Mouse (Mus musculus) ovary, postnatal 36 days (tissue): ENCODE measurements around the gene Srsf7.
"Not testable (repeated sequence)": the region's sequence is repeated elsewhere in the genome, so short reads cannot be mapped to it uniquely, and the experiment has no call there.

ENCODE experiments used
- DNase-seq: peaks from one replicate; pipeline ENCODE4 v3.0.0; 2022; ENCODE audit warnings: low spot score, mixed read lengths

The Srsf7 gene

DNA sequence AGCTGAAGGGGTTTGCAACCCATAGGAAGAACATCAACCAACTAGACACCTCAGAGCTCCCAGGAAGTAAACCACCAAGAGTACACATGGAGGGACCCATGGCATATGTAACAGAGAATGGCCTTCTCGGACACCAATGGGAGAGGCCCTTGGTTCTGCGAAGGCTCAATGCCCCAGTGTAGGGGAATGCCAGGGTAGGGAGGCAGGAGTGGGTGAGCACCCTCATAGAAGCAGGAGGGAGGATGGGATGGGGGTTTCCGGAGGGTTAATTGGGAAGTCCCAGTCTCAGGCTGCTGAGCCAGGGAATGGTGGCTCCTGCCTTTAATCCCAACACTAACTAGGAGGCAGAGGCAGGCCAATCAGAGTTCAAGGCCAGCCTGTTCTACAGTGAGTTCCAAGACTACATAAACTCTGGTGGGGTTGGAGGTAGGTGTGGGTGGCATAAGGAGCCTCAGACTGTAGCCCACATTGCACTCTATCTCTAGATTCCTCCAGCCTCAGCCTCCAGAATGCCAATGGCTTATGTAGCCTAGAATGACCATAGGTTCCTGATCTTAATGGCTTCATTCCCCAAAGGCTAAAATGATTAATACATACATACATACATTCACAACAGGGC lies 7.8 kb downstream of the Srsf7 start:
- DNase-seq: no peak

DNA sequence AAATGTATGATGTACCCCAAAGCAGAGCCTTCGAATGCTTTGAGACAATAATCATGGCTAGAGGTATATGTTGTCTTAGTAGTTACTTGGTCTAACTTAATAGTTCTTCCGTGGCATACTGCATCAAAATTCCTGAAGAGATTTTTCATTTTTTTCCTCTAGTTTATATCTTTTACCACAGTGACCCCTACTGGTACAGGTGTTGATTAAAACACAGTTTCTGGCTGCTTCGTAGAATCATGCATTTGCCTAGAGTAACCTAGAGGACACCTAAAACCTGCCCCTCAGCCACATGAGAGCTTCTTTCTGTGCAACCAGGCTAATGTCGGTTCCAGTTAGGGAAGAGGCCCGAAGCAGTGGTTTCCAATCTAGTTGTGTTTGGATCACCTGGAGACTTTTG lies 14.0 kb downstream of the Srsf7 start:
- DNase-seq: no peak

DNA sequence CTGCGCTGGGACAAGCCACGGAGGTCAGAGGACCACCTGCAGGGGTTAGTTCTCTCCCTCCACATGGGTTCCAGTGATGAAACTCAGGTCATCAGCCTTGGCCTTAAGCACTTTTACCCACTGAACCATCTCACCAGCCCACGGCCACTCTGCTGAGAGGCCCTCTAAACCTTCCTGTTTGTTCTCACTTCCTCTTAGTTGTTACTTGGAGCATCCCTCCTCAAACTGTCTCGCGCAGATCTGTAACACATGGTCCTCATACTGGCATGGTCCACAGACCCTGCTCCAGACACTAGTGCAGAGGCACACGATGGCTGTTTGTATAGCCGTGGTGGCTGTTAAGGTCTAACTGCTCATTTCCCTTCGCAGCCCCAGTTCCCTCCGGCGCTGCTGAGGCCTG lies 23.5 kb downstream of the Srsf7 start:
- no peak for DNase-seq

DNA sequence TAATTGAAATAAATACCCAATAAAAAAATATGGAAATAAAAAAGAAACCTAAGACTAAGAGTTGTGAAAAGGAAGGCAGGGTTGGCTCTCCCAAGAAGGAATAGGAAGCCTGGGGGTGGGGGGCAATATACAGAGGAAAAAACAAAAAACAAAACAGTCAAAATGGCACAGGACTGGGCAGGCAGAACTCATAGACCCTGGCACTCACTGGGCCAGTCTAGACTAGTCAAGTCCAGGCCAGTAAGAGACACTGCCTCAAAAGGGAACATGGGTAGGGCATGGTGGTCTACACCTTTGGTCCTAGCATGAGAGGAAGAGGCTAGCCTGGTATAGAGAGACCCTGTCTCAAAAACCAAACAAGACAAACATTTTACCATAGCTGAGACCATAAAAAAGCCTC lies 26.6 kb downstream of the Srsf7 start:
- no peak for DNase-seq

DNA sequence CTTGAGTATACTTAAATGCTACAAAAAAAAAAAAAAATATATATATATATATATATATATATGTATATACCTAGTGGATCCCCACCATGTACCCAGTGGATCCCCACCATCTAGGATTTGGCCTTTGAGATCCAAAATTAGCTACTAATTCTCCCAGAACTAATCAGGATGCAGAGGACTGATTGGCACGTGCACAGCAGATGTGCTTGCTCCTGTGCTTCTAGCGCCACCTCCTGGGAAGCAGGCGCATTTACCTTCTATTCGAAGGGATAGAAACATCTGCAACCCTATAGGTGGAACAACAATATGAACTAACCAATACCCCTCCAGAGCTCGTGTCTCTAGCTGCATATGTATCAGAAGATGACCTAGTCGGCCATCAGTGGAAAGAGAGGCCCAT lies 27.1 kb downstream of the Srsf7 start:
- peak; percentile 62 for DNase-seq

DNA sequence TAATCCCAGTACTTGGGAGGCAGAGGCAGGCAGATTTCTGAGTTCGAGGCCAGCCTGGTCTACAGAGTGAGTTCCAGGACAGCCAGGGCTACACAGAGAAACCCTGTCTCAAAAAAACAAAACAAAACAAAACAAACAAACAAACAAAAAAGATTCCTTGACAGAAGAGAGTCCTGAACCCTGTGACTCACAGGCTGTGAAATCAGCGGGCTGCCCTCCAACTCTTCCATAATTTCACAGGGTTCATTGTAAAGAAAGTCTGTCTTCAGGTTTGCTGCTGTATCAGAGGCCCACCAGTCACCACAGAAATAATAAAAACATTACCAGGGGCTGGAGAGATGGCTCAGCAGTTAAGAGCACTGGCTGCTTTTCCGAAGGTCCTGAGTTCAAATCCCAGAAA lies 28.3 kb downstream of the Srsf7 start:
- not testable (repeated sequence) for DNase-seq

DNA sequence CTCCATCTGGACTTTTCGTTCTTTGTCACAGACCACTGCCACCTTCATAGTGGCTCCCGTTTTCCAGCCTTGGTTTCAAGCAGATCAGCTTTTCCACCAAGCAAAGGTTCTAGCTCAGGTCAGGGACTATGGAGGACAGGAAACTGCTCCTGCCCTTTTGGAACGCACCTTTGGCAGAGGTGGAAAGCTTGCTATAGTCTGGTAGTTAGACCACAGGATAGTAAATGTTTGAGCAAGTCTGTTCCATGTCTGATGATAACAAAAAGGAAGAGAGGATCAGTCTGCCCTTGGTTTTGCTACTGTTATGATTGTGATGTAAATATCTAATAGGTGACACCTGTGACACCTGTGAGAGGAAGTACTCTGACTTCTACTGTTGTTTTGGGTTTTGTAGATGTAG lies 31.1 kb downstream of the Srsf7 start:
- no peak for DNase-seq

DNA sequence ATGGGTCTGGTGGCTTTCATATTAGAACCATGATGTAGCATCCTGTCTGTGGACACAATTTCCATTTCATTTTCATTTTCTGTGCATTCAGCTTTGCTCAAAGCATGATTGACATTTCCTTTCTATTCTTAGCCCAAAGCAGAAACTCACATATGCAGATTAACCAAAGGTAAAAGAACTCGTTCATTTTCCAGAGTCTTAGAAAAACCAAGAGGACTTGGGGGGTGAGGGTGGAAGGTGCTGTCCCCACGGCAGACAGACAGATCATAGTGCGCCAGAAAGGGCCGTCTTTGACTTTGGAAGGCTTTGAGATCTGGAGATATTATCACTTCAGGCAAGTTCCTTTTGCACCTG lies 31.7 kb downstream of the Srsf7 start:
- DNase-seq: no peak

DNA sequence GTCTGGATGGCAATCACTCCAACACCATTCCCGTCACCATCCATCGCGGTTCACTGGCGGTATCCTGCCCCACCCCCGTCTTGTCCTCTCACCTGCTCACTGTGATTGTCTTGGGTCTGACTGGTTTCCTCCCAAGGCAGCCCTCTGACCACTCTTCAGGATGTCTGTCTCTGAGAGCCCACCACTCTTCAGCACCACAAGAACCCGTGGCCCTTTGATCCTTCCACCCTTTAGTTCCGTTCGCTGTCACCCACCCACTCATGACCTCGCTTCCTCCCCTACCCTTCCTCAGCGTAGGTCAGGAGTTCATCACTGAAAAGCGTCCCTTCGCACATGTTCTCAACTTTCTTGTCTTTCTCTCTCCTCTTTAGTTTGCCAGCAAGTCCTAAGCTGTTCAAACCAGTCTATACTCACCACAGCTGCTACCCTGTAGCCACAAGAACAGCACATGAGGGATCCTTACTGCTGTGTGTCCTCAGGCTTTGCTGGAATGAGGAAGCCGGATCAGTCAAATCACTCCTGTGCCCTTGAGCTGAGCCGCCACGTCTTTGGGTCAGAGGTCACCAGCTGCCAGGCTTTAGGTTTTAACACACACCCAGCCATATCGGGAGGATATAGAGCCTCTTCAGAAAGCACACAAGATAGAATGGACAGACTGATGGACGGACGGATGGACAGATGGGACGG lies 32.3 kb downstream of the Srsf7 start:
- no peak for DNase-seq

DNA sequence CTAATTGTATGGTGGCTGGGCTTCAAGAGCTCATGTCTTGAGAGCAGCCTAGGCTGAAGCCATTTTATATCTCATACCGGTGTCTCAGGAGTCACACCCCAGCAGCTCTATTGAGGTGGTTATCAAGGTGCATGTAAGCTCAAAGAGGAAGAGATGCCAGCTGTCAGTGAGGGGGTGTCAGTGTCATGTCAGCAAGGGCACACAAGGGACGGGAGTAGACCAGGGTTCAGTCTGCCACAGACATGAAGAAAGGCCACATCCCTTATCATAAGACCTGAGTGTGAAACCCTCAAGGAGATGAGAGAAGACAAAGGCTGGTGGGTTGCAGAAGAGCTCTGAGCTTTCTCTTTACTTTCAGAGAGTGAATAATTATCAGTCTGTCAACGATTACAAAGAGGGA lies 33.0 kb downstream of the Srsf7 start:
- no peak for DNase-seq

DNA sequence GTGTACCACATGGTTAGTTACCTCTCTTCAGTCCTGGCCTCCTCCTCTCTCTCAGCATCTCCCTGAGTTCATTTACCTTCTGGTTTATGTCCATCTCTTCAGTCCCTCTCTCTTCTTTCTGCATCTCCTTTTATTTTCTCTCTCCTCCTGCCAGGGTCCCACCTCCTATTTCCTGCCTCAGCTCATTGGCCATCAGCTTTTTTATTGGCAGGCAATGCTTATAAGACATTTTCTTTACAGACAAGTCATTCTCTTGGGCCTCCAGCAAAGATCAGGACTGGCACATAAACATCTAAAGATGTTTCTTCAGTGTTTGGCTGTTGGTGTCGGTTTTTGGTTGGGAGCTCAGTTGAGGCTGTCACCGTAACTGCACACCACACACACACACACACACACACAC lies 33.4 kb downstream of the Srsf7 start:
- no peak for DNase-seq

DNA sequence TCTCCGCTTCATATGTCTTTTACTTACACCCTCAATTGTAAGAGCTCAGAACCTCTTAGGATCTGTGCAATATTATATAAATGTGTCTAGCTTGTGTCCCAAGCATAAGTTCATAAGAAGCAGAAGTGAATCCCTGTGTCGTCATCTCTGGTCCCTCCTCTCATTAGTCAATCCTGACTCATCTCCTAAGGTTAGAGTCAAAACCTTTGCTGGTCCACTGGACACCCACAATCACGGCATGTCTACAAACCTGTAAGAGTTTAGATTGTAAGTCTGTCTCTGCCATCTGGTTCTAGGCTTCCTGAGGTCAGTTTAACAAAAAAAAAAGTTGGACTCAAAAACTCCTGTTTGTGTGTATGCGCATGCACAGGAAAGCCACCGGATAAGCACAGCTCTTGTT lies 34.3 kb downstream of the Srsf7 start:
- DNase-seq: no peak

DNA sequence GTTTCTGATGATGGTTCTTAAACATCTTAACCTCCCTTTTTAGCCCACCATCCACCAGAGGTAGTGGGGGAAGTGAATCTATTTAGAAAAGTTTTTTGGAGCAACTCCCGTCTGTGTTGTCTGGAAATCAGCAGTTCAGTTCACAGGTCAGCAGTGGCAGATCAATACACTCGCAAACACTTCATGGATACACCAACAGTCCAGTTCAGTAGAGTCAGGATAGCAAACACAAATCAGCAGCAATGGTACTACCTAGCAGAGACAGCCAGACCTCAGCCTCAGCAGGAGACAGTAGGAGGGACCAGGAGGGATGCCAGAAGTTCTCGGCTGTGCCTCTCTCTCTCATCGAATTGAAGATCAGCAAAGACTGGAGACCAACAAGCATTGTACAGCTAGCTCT lies 35.2 kb downstream of the Srsf7 start:
- DNase-seq: no peak

DNA sequence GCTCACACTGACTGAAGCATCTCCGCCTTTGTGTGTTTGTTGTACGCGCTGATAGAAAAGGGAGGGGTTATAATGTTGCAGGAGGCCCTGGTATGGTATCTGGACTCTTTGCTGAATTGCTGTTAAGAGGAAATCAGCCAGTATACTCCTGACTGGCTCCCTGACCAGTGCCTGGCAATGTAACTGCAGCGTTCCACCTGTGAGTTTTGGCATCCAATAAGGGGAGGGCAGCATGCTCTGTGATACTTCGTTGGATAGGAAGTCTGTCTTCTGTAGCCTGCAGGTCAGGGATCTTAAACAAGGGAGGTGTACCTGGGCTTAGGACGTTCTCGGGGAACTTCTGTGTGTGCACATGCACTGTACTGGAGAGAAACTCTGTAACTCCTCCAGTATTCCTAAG lies 36.2 kb downstream of the Srsf7 start:
- no peak for DNase-seq

DNA sequence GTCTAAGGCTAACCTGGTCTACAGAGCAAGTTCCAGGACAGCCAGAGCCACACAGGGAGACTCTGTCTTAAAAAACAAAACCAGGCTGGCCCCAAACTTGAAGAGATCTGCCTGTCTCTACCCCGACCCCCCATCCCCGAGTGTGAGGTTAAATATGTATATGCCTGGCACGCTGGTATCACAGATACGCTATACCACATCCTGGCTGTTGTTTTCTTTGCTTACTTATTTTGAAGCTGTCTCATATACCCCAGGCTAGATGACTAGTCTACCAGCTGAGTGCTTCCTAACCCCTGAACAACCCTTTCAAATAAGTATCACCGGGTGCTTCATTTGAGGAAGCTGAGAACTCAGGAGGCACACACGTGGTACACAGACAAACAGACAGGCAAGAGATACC lies 37.3 kb downstream of the Srsf7 start:
- DNase-seq: no peak

DNA sequence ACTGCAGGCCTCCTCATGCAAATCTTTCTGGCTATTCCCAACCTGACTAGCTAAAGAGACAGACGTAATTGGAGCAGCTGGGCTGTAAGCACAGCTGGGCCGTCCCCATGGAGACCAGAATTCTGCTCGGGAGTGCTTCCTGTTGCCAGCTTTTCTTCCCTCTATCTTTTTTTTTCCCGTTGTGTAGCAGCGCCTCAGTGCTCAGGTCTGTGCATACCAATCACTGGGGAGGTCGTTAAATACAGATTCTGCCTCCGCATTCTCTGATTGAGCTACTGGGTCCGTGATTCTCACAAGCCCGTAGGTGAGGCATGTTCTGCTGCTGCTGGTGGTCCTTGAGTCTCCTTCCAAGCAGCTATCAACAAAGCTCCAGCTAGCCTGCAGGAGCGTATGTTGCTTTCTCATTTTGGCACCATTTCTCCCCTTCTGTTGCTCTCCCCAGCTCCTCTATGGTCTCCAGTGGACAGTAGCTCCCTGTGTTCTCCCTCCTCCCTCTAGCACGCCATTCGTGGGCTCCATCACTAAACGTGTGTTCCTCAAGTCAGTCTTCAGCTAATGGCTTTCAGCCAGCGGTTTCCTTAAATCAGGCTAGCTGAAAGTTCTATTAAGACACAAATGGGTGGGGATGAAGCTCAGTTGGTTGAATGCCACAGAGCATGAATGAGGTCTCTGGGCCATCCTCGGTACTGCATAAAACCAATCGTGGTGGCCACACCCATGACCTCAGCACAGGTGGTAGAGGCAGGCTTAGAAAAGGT lies 38.5 kb downstream of the Srsf7 start:
- DNase-seq: peak; percentile 32

DNA sequence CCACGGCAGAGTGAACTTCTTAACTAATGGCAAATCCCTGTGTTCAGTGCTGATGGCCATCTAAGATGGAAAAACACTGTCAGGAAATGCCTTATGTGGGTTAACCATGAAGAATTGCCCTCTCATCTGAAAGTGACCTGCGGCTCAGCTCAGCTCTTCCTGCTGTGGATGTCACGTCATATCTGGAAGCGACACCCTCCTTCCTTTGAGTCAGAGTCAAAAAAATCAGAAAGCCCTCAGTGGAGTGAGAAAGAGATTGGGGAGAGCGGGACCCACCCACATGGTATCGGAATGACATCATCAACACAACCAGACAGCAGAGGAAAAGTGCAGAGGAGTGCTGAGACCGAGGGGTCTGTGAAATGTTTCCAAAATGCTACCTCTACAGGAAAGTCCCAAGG lies 39.3 kb downstream of the Srsf7 start:
- no peak for DNase-seq

DNA sequence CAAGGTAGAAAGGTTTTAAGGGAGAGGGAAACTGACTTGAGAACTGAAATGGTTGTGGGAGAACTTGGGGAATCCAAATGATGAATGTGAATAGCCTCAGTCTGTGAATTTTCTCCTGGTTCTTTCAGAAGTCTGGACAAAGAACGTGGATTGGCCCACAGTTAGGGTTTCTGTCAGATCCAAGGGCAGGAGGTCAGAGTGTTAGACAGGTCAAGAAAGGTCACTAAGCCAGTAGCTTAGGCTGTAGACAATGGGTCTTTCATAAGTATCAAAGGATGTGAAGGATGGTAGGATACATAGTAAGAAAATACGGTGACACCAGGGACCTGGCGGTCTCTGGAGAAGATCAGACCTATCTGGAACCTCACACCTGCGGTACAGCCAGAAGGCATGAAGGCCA lies 39.7 kb downstream of the Srsf7 start:
- no peak for DNase-seq

DNA sequence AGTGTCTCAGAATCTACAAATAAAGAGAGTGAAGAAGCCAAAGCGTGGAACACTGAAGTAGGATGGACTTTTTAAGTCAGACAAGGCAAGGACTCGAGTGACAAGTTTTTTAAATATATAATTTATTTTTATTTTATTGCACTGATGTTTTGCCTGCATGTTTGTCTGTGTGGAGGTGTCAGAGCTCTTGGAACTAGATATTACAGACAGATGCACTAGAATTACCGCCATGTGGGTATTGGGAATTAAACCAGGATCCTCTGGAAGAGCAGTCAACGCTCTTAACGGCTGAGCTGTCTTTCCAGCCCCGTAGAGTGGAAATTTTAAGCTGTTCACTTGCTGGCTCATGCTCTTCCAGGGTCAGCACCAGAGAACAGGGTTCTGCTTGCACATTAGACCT lies 40.8 kb downstream of the Srsf7 start:
- no peak for DNase-seq

DNA sequence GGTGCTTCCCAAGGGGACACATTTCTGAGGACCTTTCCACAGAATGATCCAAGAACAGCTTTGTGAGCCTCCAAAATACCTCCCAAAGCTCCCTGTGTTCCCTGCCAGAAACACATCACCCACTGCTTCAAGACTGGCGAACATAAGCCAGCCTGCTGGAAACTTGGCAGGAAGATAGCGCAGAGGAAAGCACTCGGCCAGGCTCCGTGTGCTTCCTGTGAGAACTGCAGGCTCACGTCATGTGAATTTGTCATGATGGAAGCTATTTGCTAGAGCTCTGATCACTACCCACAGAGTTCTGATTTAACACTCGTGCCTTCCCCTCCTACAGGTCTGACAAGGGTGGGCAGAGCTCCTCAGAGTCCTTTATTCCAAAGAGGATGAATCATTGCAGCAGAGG lies 41.4 kb downstream of the Srsf7 start:
- DNase-seq: no peak

DNA sequence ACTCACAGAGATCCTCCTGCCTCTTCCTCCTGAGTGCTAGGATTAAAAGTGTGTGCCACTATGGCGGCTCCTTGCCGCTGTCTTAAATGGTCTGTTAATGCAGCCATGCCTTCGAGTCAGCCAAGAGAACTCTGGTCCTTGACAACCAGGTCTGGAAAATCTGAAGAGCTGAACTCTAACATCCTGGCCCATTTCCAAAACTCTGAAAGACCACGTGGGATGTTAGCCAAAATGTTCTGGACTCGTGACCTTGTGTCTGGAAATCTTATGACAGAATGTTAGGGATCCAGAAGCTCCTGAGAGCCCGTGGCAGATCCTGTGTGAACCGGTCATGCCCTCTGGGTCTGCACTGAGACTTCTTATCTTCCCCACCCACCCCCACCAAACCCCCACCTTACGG lies 43.1 kb downstream of the Srsf7 start:
- DNase-seq: no peak

DNA sequence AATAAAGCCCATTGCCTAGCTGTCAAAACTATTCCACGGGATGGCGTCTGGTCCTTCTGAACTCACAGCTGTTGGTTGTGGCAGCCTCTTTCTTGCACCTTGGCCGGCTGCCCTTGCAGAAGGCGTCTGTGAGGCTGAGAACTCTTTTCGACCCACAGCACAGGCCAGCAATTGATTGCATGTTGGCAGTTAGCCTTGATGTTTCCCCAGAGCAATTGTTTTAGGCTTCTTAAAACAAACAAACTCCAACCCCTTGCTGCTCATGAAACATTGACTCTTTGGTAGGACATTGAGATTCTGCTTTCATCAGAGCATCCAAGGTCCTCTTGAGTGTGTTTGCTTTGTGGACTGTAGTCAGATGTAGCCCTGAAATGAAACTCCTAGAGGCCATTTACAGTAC lies 46.7 kb downstream of the Srsf7 start:
- peak; percentile 65 for DNase-seq

DNA sequence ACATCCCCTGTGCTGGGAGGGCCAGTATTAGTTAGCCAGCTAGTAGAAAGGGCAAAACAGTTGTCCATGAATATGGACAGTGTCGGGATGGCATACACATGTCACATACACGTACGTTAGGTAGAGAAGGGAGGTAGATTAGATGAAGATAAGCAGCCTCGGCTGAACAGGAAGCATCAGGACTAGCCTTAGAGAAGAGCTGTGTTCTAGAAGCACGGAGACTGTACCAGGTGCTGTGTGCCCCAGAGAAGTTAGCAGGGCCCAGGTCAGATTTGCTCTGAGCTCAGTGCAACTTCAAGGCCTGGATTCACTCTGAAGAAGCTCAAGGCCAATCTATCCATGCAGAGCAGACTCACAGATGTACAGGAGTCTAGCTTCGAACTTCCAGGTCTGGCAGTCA lies 49.6 kb downstream of the Srsf7 start:
- DNase-seq: no peak

DNA sequence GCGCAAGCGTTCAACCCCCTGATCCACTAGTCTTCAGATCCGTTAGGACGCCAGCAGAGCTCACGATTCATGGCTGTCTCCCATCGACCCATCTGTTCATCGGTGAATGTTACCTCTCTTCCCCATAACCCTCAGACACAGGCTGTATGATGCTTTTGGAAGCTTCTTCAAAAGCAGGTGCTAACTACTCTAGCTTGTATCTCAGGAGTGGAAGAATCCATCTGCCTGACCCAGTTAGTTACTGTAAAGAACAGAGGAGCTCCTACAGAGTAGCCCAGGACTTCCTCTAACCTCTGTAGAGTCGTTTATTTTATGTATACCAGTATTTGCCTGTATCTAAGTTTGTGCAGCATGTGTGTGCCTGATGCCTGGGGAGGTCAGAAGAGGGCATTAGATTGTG lies 50.2 kb downstream of the Srsf7 start:
- DNase-seq: no peak
